Mouse (Mus musculus): ENCODE results near the gene Msx1. TPM values are rescaled to one million over a fixed set of nuclear protein-coding genes. Genes with fewer than 3 reads are reported as not detected.

Msx1 gene
- polyA plus RNA-seq, 1 experiment: 4.0 TPM

DNA sequence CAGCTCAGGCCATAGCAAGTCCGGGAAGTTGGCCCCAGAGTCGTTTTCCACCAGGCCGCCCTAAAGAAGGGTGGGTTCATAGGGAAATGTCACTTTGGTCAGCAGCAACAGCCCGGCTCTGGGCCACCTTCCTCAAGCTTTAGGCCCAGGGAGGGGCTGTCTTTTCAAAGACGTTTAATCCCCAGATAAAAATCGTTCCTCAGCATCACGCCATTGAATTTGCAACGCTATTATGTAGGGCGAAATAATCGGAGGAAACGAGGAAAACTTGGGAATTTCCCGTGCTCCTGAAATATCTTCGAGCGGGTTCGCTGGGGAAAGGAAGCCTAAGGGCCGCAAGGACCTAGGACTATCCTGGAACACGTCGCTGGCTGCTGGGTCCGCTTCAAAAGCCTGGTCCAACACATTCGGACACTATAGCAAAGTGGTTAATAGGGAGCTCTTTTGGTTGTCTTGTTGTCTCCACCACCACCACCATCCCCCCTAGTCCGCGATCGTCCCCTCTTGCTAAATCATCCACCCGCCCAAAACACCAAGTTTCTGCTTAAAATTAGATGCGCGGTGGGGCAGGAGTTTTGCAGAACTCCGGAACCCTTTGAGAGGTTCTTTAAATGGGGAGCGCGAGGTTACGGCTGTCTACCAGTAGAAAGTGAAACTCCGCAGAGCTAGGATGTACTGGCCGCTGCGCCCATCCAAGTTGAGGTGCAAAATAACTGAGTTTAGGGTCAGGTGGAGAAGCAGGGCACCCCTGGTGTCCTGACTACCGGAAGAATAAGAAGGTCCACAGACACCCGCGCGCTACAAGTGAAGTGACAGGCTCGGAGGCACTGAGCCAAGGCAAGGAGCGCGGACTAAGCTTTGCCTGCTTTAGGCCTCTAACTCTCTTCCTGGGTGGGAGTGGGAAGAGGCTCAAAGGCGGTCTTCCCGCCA, 1.3 kb downstream of the Msx1 start:
- 3% methylated on average over 42 of the region's 42 CpGs for WGBS
- H3K27ac ChIP-seq (ENCODE audit: control insufficient read depth, insufficient read depth, low read length): no peak overlapping the region
- H3K4me3 ChIP-seq (ENCODE audit: control insufficient read depth, insufficient read depth, low read length): peak overlapping the region; percentile 23
- H3K4me1 ChIP-seq (replicated peaks; ENCODE audit: control insufficient read depth, insufficient read depth, low read length): no peaks in the 10 kb centered on the region
- H3K27me3 ChIP-seq (ENCODE audit: control insufficient read depth, insufficient read depth, low read length): peaks cover 7% of the 10 kb centered on the region
- TF ChIP-seq POLR2A (IDR thresholded peaks at IDR 0.05; ENCODE audit: control insufficient read depth, extremely low read depth, insufficient read depth, low read length, poor library complexity) (no peak), CTCF (IDR thresholded peaks at IDR 0.05; ENCODE audit: borderline replicate concordance, control insufficient read depth, extremely low read depth, insufficient read depth, low read length, poor library complexity) (no peak)
- DNase-seq: no peak
- no peaks in the 10 kb centered on the region for H3K36me3 ChIP-seq (ENCODE audit: control insufficient read depth, insufficient read depth, low read length)

DNA sequence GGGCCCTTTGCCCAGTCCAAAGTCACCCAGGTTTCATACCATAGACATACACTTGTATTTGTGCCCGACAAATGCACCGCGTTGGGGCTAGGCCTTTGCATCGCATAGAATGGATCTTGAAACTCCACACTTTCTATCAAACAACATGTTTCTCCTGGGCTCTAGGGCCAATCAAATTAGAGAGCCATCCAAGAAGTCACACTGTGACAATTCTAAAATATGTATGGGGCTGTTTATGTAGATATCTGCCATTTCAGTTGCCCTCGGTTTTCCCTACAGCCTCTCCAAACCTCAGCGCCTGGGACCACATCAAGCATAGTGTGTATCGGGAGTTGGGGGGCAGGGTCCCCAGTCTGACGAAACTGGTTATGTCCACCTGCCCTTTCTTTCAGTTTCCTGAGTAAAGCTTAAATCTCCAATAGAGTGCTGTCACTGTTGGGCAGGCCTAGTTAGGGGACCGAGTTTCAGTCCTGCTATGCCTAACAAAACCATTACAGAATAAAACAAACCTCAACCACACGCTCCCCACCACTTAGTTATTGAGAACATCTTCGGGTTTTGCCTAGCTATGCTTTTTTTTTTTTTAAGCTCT, 2.2 kb downstream of the Msx1 start:
- H3K4me3 ChIP-seq (ENCODE audit: control insufficient read depth, insufficient read depth, low read length): no peak overlapping the region
- TF ChIP-seq POLR2A (IDR thresholded peaks at IDR 0.05; ENCODE audit: control insufficient read depth, extremely low read depth, insufficient read depth, low read length, poor library complexity): no peak
- no peak for TF ChIP-seq CTCF (IDR thresholded peaks at IDR 0.05; ENCODE audit: borderline replicate concordance, control insufficient read depth, extremely low read depth, insufficient read depth, low read length, poor library complexity)
- no peak for DNase-seq
- H3K27me3 ChIP-seq (ENCODE audit: control insufficient read depth, insufficient read depth, low read length): peaks cover 7% of the 10 kb centered on the region
- H3K36me3 ChIP-seq (ENCODE audit: control insufficient read depth, insufficient read depth, low read length): no peaks in the 10 kb centered on the region
- H3K27ac ChIP-seq (ENCODE audit: control insufficient read depth, insufficient read depth, low read length): no peak overlapping the region
- 31% methylated on average over 11 of the region's 11 CpGs for WGBS
- H3K4me1 ChIP-seq (replicated peaks; ENCODE audit: control insufficient read depth, insufficient read depth, low read length): no peaks in the 10 kb centered on the region

DNA sequence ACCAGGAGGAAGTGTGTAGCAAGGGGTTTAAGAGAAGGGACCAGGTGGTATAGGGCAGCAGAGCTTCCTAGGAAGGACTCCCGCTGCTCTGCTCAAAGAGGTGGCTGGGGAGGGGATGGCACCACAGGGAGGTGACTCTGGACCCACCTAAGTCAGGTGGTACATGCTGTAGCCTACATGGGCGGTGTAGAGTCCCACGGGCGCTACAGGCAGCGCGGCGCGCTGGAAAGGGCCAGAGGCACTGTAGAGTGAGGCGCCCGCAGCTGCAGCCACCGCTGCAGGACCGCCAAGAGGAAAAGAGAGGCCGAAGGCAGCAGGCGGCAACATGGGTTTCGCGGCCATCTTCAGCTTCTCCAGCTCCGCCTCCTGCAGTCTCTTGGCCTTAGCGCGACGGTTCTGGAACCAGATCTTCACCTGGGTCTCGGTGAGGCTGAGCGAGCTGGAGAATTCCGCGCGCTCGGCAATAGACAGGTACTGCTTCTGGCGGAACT, 3.2 kb downstream of the Msx1 start:
- WGBS: 13% methylated on average over 27 of the region's 27 CpGs
- Histone ChIP-seq H3K27ac (ENCODE audit: control insufficient read depth, insufficient read depth, low read length) (no peak overlapping the region), H3K36me3 (ENCODE audit: control insufficient read depth, insufficient read depth, low read length) (no peaks in the 10 kb centered on the region), H3K4me3 (ENCODE audit: control insufficient read depth, insufficient read depth, low read length) (no peak overlapping the region), H3K27me3 (ENCODE audit: control insufficient read depth, insufficient read depth, low read length) (peaks cover 6% of the 10 kb centered on the region), H3K4me1 (replicated peaks; ENCODE audit: control insufficient read depth, insufficient read depth, low read length) (no peaks in the 10 kb centered on the region)
- TF ChIP-seq CTCF (IDR thresholded peaks at IDR 0.05; ENCODE audit: borderline replicate concordance, control insufficient read depth, extremely low read depth, insufficient read depth, low read length, poor library complexity) (no peak), POLR2A (IDR thresholded peaks at IDR 0.05; ENCODE audit: control insufficient read depth, extremely low read depth, insufficient read depth, low read length, poor library complexity) (no peak)
- no peak for DNase-seq

DNA sequence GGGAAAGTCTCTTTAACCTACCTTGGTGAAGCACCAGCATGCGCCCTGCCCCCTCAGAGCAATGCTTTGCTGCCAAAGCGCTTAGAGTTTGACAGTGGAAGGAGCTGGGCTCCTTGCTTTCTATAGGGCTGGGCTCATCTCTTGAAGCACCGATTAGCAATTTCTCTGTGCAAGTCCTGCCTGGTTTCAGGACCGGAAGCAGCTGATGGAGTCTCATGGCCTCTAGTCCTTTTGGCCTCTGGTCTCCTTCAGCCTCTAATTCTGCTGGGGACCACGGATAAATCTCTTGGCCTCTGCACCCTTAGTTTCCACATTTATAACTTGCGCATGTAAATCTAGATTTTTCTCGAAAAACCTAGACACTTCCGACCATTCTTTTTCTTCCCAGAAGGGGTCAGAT, 3.7 kb downstream of the Msx1 start:
- 46% methylated on average over 8 of the region's 8 CpGs for WGBS

DNA sequence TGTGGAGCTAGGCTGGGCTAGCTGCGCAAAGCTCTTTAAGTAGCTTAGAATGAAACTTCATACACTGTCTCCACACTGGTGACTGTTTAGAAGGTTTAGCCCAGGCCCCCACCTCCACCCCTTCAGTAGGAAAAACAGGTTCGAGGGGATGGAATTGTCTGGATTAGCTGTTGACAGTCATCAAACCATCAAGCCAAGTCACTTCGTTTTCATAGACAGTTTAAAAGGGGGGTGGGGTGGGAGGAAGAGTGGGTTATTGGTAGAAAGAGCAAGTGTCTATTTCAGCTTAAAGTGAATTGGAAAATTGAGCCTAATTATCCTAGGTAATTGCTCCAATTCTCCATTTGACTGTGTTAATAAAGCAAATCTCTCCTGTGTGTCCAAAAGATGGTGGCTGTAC, 4.4 kb downstream of the Msx1 start:
- Histone ChIP-seq H3K36me3 (ENCODE audit: control insufficient read depth, insufficient read depth, low read length) (no peaks in the 10 kb centered on the region), H3K27ac (ENCODE audit: control insufficient read depth, insufficient read depth, low read length) (no peak overlapping the region), H3K4me1 (replicated peaks; ENCODE audit: control insufficient read depth, insufficient read depth, low read length) (no peaks in the 10 kb centered on the region), H3K27me3 (ENCODE audit: control insufficient read depth, insufficient read depth, low read length) (peaks cover 5% of the 10 kb centered on the region), H3K4me3 (ENCODE audit: control insufficient read depth, insufficient read depth, low read length) (no peak overlapping the region)
- TF ChIP-seq POLR2A (IDR thresholded peaks at IDR 0.05; ENCODE audit: control insufficient read depth, extremely low read depth, insufficient read depth, low read length, poor library complexity) (no peak), CTCF (IDR thresholded peaks at IDR 0.05; ENCODE audit: borderline replicate concordance, control insufficient read depth, extremely low read depth, insufficient read depth, low read length, poor library complexity) (no peak)
- WGBS: 34% methylated on average over 3 of the region's 3 CpGs
- no peak for DNase-seq

More for the DNA sequence above, 3.7 kb downstream of the Msx1 start:
- Histone ChIP-seq H3K27ac (ENCODE audit: control insufficient read depth, insufficient read depth, low read length) (no peak overlapping the region), H3K36me3 (ENCODE audit: control insufficient read depth, insufficient read depth, low read length) (no peaks in the 10 kb centered on the region), H3K27me3 (ENCODE audit: control insufficient read depth, insufficient read depth, low read length) (peaks cover 5% of the 10 kb centered on the region), H3K4me3 (ENCODE audit: control insufficient read depth, insufficient read depth, low read length) (no peak overlapping the region), H3K4me1 (replicated peaks; ENCODE audit: control insufficient read depth, insufficient read depth, low read length) (no peaks in the 10 kb centered on the region)
- TF ChIP-seq CTCF (IDR thresholded peaks at IDR 0.05; ENCODE audit: borderline replicate concordance, control insufficient read depth, extremely low read depth, insufficient read depth, low read length, poor library complexity): no peak
- no peak for TF ChIP-seq POLR2A (IDR thresholded peaks at IDR 0.05; ENCODE audit: control insufficient read depth, extremely low read depth, insufficient read depth, low read length, poor library complexity)
- DNase-seq: no peak

DNA sequence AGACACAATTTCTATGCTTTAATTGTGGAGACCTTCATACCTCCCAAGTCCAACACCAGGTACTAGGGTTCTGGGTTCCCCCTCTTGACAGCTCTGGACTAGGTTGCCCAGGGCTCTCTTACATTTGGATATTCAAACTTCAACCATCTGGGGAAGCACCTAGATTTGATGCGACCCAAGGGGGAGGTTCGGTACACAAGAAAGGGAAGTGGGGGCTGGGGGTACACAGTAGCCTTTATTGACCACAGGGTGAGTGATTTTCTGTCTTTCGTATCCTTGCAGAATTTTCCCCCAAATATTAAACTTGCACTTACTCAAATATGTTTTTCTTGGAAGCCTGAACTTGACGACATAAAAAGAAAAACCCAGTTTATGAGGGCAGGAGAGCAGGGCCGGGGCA, 4.8 kb downstream of the Msx1 start:
- DNase-seq: no peak
- H3K4me3 ChIP-seq (ENCODE audit: control insufficient read depth, insufficient read depth, low read length): no peak overlapping the region
- H3K27me3 ChIP-seq (ENCODE audit: control insufficient read depth, insufficient read depth, low read length): peaks cover 5% of the 10 kb centered on the region
- H3K27ac ChIP-seq (ENCODE audit: control insufficient read depth, insufficient read depth, low read length): no peak overlapping the region
- no peaks in the 10 kb centered on the region for H3K36me3 ChIP-seq (ENCODE audit: control insufficient read depth, insufficient read depth, low read length)
- TF ChIP-seq POLR2A (IDR thresholded peaks at IDR 0.05; ENCODE audit: control insufficient read depth, extremely low read depth, insufficient read depth, low read length, poor library complexity): no peak
- TF ChIP-seq CTCF (IDR thresholded peaks at IDR 0.05; ENCODE audit: borderline replicate concordance, control insufficient read depth, extremely low read depth, insufficient read depth, low read length, poor library complexity): no peak
- 36% methylated on average over 5 of the region's 5 CpGs for WGBS
- H3K4me1 ChIP-seq (replicated peaks; ENCODE audit: control insufficient read depth, insufficient read depth, low read length): no peaks in the 10 kb centered on the region

All from thymus, adult 2 months (tissue).